13 mouse cellular contexts compared by ENCODE assay signal in the genomic region with DNA sequence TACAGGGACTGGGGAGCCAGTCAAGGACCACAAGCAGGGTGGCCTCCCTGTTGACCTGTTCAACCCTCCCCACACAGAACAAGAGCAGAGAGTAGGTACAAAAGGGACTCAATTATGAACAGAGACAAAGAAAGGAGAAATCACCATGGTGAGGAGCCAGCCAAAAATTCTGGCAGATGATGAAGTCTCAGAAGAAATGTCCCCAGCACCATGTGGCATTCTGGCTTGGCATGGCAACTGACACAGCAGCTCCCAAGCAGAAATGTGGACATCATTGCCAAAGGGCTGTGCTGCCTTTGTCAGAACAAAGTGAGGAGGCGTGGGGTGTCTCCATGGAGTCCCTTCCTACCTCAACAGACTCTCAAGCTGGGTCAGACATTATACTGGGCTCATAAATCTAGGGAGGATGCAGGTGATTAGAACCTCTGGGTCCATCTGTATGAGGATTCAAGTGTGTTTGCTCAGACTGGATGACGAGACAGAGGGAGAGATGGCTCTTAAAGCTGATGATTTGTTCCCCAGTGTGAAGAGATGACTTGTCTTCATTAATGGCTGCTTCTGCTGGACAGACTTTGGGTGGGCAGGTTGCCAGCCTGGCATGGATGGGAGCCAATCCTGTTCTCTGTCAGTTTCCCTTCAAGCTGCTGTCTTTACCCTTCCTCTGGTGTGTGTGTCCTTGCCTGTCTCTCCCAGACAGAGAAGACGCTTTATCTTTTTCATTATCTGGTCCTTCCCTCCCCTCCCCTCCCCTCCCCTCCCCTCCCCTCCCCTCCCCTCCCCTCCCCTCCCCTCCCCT.
DNase-seq lines count a peak whose midpoint lies in the region; ATAC-seq lines count a peak whose summit lies in the region.
"Had no signal": no experiment of that assay in that cellular context is flagged by ENCODE, and none has a peak within 500 bp of the region (broad histone marks: within the 10 kb centered on the region; RNA-seq: fewer than 3 reads in every experiment).

No protein-coding gene starts in this region.

- H3K27me3 ChIP-seq in hindbrain, embryonic 13.5 days: no peaks in the 10 kb centered on the region
- H3K27me3 ChIP-seq in hindbrain, embryonic 10.5 days (ENCODE audit: insufficient read depth, poor library complexity, severe bottlenecking): no peaks in the 10 kb centered on the region
- H3K27me3 ChIP-seq: heart, embryonic 15.5 days; limb, embryonic 12.5 days had no signal

- no peak for DNase-seq in hindbrain, embryonic 10.5 days (ENCODE audit: low spot score)
- DNase-seq in cerebellum, adult 11-12 months: peak; percentile 23
- DNase-seq in cerebellum, postnatal 36 days: peak; percentile 43 to 49
- peak; percentile 47 to 58 for DNase-seq in layer of hippocampus, postnatal 14 days (ENCODE audit: low spot score in 2 of 2)
- no peak for DNase-seq in retina, postnatal 1 day
- DNase-seq in spleen, postnatal 10 days (ENCODE audit: low spot score in 2 of 2): no peak
- DNase-seq in embryo, embryonic 9.5 days (ENCODE audit: extremely low spot score): no peak
- DNase-seq: kidney, postnatal 14 days had no signal

- no peak overlapping the region for H3K9ac ChIP-seq in hindbrain, embryonic 13.5 days
- H3K9ac ChIP-seq: heart, embryonic 15.5 days; limb, embryonic 12.5 days had no signal

- H3K36me3 ChIP-seq in hindbrain, embryonic 13.5 days: no peaks in the 10 kb centered on the region
- H3K36me3 ChIP-seq in hindbrain, embryonic 10.5 days: no peaks in the 10 kb centered on the region
- H3K36me3 ChIP-seq: embryonic facial prominence, embryonic 10.5 days; heart, embryonic 15.5 days; limb, embryonic 12.5 days had no signal

- H3K27ac ChIP-seq in hindbrain, embryonic 13.5 days: peak overlapping the region; percentile 30; the same call in 1 of the 2 replicates
- H3K27ac ChIP-seq in hindbrain, embryonic 10.5 days: no peak overlapping the region
- H3K27ac ChIP-seq: embryonic facial prominence, embryonic 10.5 days; heart, embryonic 15.5 days; limb, embryonic 12.5 days had no signal

- 0 out of 2 replicates have a peak, but pooled peaks cover 5% of the 10 kb centered on the region for H3K4me1 ChIP-seq in hindbrain, embryonic 13.5 days (replicated peaks)
- 0 out of 2 replicates have a peak, but pooled peaks cover 8% of the 10 kb centered on the region for H3K4me1 ChIP-seq in hindbrain, embryonic 10.5 days (replicated peaks)
- H3K4me1 ChIP-seq: embryonic facial prominence, embryonic 10.5 days; heart, embryonic 15.5 days; limb, embryonic 12.5 days had no signal

- peak; percentile 91 for ATAC-seq in hindbrain, embryonic 13.5 days (ENCODE audit: low FRiP score)
- ATAC-seq: lung, postnatal 0 days had no signal

- H3K4me2 ChIP-seq in hindbrain, embryonic 13.5 days: no peak overlapping the region
- H3K4me2 ChIP-seq: heart, embryonic 15.5 days; limb, embryonic 12.5 days had no signal

- 31% methylated on average over 3 of the region's 3 CpGs for WGBS in hindbrain, embryonic 13.5 days
- 68% methylated on average over 3 of the region's 3 CpGs for WGBS in hindbrain, embryonic 10.5 days

- no peaks in the 10 kb centered on the region for H3K9me3 ChIP-seq in hindbrain, embryonic 13.5 days
- no peaks in the 10 kb centered on the region for H3K9me3 ChIP-seq in hindbrain, embryonic 10.5 days
- H3K9me3 ChIP-seq: embryonic facial prominence, embryonic 10.5 days; heart, embryonic 15.5 days; limb, embryonic 12.5 days had no signal

- no peak overlapping the region for H3K4me3 ChIP-seq in hindbrain, embryonic 13.5 days
- H3K4me3 ChIP-seq in hindbrain, embryonic 10.5 days: no peak overlapping the region
- H3K4me3 ChIP-seq: embryonic facial prominence, embryonic 10.5 days; heart, embryonic 15.5 days; limb, embryonic 12.5 days had no signal

Comparison
In these comparisons a context has a peak if more than half of its experiments do, and no peak if none do; other contexts are left out.
1. DNase-seq: peak in cerebellum, adult 11-12 months (single experiment), cerebellum, postnatal 36 days (2 of 2) and layer of hippocampus, postnatal 14 days (2 of 2); none in hindbrain, embryonic 10.5 days (single experiment), retina, postnatal 1 day (single experiment), spleen, postnatal 10 days (0 of 2) and embryo, embryonic 9.5 days (single experiment).